8 mouse cellular contexts compared by ENCODE assay signal in the genomic region with DNA sequence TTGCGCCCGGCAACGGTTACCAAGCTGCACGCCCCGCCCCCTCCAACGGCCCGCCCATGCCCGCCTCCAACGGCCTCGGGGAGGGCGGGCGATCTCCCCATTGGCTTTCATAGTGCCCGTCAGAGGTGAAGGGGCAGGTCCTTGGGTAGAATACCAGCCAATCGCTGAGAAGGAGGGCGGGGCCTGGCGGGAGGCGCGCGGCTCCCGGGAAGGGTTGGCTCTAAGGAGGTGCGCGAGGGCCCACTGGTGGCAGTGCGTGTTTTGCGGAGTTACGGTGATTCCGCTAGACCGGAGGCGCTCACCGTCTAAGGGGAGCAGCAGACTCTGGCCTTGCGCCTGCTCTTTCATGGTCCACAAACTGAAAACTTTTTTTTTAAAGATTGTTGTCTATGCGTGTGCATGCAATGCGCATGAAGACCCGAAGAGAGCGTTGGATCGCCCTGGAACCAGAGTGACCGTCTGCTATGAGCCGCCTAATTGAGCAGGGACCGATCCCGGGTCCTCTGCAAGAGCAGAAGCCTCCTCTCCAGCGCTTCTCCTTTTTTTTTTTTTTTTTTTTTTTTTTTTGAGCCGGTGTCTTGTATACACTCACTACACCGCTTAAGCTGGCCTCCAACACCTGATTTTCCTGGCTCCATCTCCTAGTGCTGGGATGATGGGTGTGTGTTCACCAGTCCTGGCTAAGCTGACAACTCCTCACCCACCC. TPM values are rescaled to one million over a fixed set of nuclear protein-coding genes. Genes with fewer than 3 reads are reported as not detected.
DNase-seq lines count a peak whose midpoint lies in the region; ATAC-seq lines count a peak whose summit lies in the region.

No protein-coding gene starts in this region.

- H3K27ac ChIP-seq in forebrain, embryonic 10.5 days: peak overlapping the region; percentile 86
- no peak overlapping the region for H3K27ac ChIP-seq in heart, embryonic 16.5 days (ENCODE audit: low read length)
- peak overlapping the region; percentile 58; the same call in 1 of the 2 replicates for H3K27ac ChIP-seq in liver, embryonic 15.5 days (replicated peaks)
- no peak overlapping the region for H3K27ac ChIP-seq in neural tube, embryonic 12.5 days

- peak; percentile 97 to 98 for DNase-seq in CD8-positive naive resting alpha-beta T cell, adult 2 months (ENCODE audit: low read depth in 2 of 2, low spot score in 2 of 2)
- DNase-seq in c-Kit-positive CD71-negative TER-119-negative erythroid progenitor cells, embryonic 14.5 days (ENCODE audit: low read depth): peak; percentile 94
- peak; percentile 98 for DNase-seq in forebrain, embryonic 10.5 days (ENCODE audit: extremely low spot score, low spot score)
- peak; percentile 99 to 100 for DNase-seq in kidney, postnatal 36 days
- DNase-seq in telencephalon, adult 2 months (ENCODE audit: low read depth, low spot score): peak; percentile 96

- peak overlapping the region; percentile 79 for H3K4me3 ChIP-seq in forebrain, embryonic 10.5 days
- H3K4me3 ChIP-seq in heart, embryonic 16.5 days (ENCODE audit: low read length): peak overlapping the region; percentile 84
- peak overlapping the region; percentile 87 for H3K4me3 ChIP-seq in liver, embryonic 15.5 days (replicated peaks)
- peak overlapping the region; percentile 64 for H3K4me3 ChIP-seq in neural tube, embryonic 12.5 days

- peaks cover 26% of the 10 kb centered on the region for H3K4me1 ChIP-seq in forebrain, embryonic 10.5 days
- peaks cover 9% of the 10 kb centered on the region for H3K4me1 ChIP-seq in heart, embryonic 16.5 days (ENCODE audit: control insufficient read depth, insufficient read depth, low read length)
- H3K4me1 ChIP-seq in liver, embryonic 15.5 days (replicated peaks): peaks cover 60% of the 10 kb centered on the region
- H3K4me1 ChIP-seq in neural tube, embryonic 12.5 days: peaks cover 10% of the 10 kb centered on the region

- peaks cover 55% of the 10 kb centered on the region for H3K27me3 ChIP-seq in forebrain, embryonic 10.5 days (ENCODE audit: poor library complexity, severe bottlenecking)
- H3K27me3 ChIP-seq in heart, embryonic 16.5 days (ENCODE audit: control insufficient read depth, insufficient read depth, low read length): no peaks in the 10 kb centered on the region
- H3K27me3 ChIP-seq in liver, embryonic 15.5 days: peaks cover 17% of the 10 kb centered on the region; the same call in 1 of the 2 replicates
- H3K27me3 ChIP-seq in neural tube, embryonic 12.5 days (replicated peaks): peaks cover 15% of the 10 kb centered on the region; the same call in 1 of the 2 replicates

- peak; percentile 99 for ATAC-seq in heart, embryonic 16.5 days (replicated peaks; ENCODE audit: extremely low read depth, insufficient read depth, low FRiP score)
- ATAC-seq in liver, embryonic 15.5 days (ENCODE audit: insufficient read depth): peak; percentile 92
- ATAC-seq in neural tube, embryonic 12.5 days (ENCODE audit: low FRiP score, low read depth): peak; percentile 99

- no peaks in the 10 kb centered on the region for H3K36me3 ChIP-seq in forebrain, embryonic 10.5 days (replicated peaks)
- H3K36me3 ChIP-seq in heart, embryonic 16.5 days (ENCODE audit: control insufficient read depth, insufficient read depth): no peaks in the 10 kb centered on the region
- H3K36me3 ChIP-seq in liver, embryonic 15.5 days (replicated peaks): no peaks in the 10 kb centered on the region
- no peaks in the 10 kb centered on the region for H3K36me3 ChIP-seq in neural tube, embryonic 12.5 days

- no peaks in the 10 kb centered on the region for H3K9me3 ChIP-seq in forebrain, embryonic 10.5 days
- H3K9me3 ChIP-seq in heart, embryonic 16.5 days (replicated peaks; ENCODE audit: control insufficient read depth, low read length): no peaks in the 10 kb centered on the region
- no peaks in the 10 kb centered on the region for H3K9me3 ChIP-seq in liver, embryonic 15.5 days (replicated peaks)
- no peaks in the 10 kb centered on the region for H3K9me3 ChIP-seq in neural tube, embryonic 12.5 days

- H3K4me2 ChIP-seq in heart, embryonic 16.5 days (ENCODE audit: low read depth, low read length): peak overlapping the region; percentile 97
- peak overlapping the region; percentile 87 for H3K4me2 ChIP-seq in liver, embryonic 15.5 days
- H3K4me2 ChIP-seq in neural tube, embryonic 12.5 days (replicated peaks): peak overlapping the region; percentile 85

- WGBS in forebrain, embryonic 10.5 days: under 1% methylated on average over 42 of the region's 42 CpGs
- under 1% methylated on average over 42 of the region's 42 CpGs for WGBS in heart, embryonic 16.5 days
- under 1% methylated on average over 41 of the region's 42 CpGs for WGBS in liver, embryonic 15.5 days (ENCODE audit: insufficient replicate concordance)
- WGBS in neural tube, embryonic 12.5 days: under 1% methylated on average over 42 of the region's 42 CpGs

- H3K9ac ChIP-seq in heart, embryonic 16.5 days (ENCODE audit: low read length): peak overlapping the region; percentile 84
- peak overlapping the region; percentile 60 for H3K9ac ChIP-seq in liver, embryonic 15.5 days
- no peak overlapping the region for H3K9ac ChIP-seq in neural tube, embryonic 12.5 days

RNA-seq across cellular contexts. Expression of a gene that starts 0.5 kb away (rescaled TPM):
- 7.8 and 9.6 TPM in 2 replicates for polyA plus RNA-seq in forebrain, embryonic 10.5 days (2016; fragmentation: Nextera tagmentation; extraction: Ambion mirVana)
- polyA plus RNA-seq in heart, embryonic 16.5 days (2015; fragmentation: Nextera tagmentation; extraction: Ambion mirVana): 6.2 and 6.8 TPM in 2 replicates
- 11.9 and 14.6 TPM in 2 replicates for polyA plus RNA-seq in liver, embryonic 15.5 days (2015; fragmentation: Nextera tagmentation; extraction: Ambion mirVana)
- 4.9 and 6.0 TPM in 2 replicates for polyA plus RNA-seq in neural tube, embryonic 12.5 days (2016; fragmentation: Nextera tagmentation; extraction: Ambion mirVana)

RNA-seq across cellular contexts. Expression of a gene that starts 43.0 kb away (rescaled TPM):
- not detected in 2 replicates for polyA plus RNA-seq in forebrain, embryonic 10.5 days (2016; fragmentation: Nextera tagmentation; extraction: Ambion mirVana)
- polyA plus RNA-seq in heart, embryonic 16.5 days (2015; fragmentation: Nextera tagmentation; extraction: Ambion mirVana): not detected in 2 replicates
- not detected in 2 replicates for polyA plus RNA-seq in liver, embryonic 15.5 days (2015; fragmentation: Nextera tagmentation; extraction: Ambion mirVana)
- not detected in 2 replicates for polyA plus RNA-seq in neural tube, embryonic 12.5 days (2016; fragmentation: Nextera tagmentation; extraction: Ambion mirVana)

RNA-seq across cellular contexts. Expression of a gene that starts 44.0 kb away (rescaled TPM):
- 0.26 and 0.46 TPM in 2 replicates for polyA plus RNA-seq in forebrain, embryonic 10.5 days (2016; fragmentation: Nextera tagmentation; extraction: Ambion mirVana)
- polyA plus RNA-seq in heart, embryonic 16.5 days (2015; fragmentation: Nextera tagmentation; extraction: Ambion mirVana): 0.30 and 0.61 TPM in 2 replicates
- 0.03 and 0.07 TPM in 2 replicates for polyA plus RNA-seq in liver, embryonic 15.5 days (2015; fragmentation: Nextera tagmentation; extraction: Ambion mirVana)
- 0.16 and 0.42 TPM in 2 replicates for polyA plus RNA-seq in neural tube, embryonic 12.5 days (2016; fragmentation: Nextera tagmentation; extraction: Ambion mirVana)

Comparison
In these comparisons a context has a peak if more than half of its experiments do, and no peak if none do; other contexts are left out.
1. H3K27ac ChIP-seq: peak in forebrain, embryonic 10.5 days (single experiment) and liver, embryonic 15.5 days (single experiment); none in heart, embryonic 16.5 days (single experiment) and neural tube, embryonic 12.5 days (single experiment).
2. Peak in every context shown above with its lines, with median percentiles within 50 percentile points of each other: DNase-seq, H3K4me3 ChIP-seq, ATAC-seq and H3K4me2 ChIP-seq.